Mouse (Mus musculus) adrenal gland, postnatal 25 days (tissue): ENCODE data around the gene Nphs1. TPM values are rescaled to one million over a fixed set of nuclear protein-coding genes. Genes with fewer than 3 reads are reported as not detected.
"Not testable (repeated sequence)": the region's sequence is repeated elsewhere in the genome, so short reads cannot be mapped to it uniquely, and the experiment has no call there.

Source experiments
- DNase-seq: peaks from one replicate; pipeline ENCODE4 v3.0.0; 2021; ENCODE audit warnings: mixed read lengths
- total RNA-seq: library from RNA; stranded (reverse); gene quantifications from 2 replicates; pipeline ENCODE4 v1.2.3, GENCODE M21; 2021

Gene Nphs1
- total RNA-seq, 1 experiment from 2014 or later = not detected

DNA sequence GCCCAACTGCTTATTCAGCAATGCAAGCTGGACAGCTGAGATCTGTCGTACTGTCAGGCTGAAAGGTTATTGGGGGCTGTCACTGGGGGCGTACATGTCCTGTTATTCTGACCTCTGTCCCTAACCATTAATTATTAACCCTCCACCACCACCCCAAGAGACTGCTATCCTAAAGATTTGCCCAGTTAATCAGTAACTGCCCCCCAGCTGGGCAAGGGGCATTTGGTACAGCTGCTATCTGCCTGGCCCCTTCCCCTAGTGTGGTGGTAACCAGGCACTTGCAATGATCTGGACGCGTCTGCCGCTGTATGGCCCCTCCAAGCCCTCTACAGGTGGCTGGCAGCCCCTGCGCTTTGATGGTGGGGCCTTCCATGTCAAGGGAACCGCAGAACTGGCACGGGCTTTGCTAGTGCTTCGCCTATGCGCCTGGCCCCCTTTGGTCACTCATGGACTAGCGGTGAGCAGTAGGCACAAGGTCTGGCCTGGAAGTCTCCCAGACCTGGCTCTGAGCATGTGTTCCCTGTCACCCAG is 35.4 kb downstream of the Nphs1 start, which contains the start of gene Prodh2:
Prodh2 (plus strand) TSS at position 222 of the 531 bp plus-strand sequence.
- no peak for DNase-seq

DNA sequence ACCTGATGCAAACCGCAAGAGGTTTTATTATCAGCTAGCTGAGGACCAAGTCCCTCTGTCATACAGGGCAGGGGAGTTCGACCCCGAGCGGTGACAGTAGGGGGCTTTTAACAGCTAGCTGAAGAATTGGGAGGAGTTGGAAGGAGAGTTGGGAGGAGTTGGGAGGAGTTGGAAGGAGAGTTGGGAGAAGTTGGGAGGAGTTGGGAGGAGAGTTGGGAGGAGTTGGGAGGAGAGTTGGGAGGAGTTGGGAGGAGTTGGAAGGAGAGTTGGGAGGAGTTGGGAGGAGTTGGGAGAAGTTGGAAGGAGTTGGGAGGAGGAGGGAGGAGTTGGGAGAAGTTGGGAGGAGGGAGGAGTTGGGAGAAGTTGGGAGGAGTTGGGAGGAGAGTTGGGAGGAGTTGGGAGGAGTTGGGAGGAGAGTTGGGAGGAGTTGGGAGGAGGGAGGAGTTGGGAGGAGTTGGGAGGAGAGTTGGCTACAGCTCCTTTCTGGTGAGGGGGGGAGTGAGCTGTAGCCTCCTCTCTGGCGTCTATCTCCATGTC is 37.5 kb downstream of the Nphs1 start:
- DNase-seq = not testable (repeated sequence)

DNA sequence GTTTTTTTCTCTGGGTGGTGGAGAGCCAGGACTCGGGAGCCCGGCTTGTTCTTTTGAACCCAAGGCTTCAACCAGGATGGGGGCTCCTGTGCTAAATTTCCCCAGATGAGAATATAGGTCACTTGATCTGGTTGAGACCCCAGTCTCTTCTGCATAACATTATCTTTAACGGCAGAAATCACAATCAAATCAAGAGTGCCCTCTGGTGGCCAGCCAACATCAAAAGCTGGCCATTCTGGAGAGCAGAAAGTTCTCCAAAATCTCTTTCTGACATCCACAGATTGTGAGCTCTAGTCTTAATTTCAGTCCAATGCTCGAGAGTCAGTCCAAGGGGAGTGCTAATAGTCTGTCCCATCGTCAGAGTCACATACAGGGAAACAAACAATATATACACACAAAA is 43.0 kb downstream of the Nphs1 start:
- DNase-seq = not testable (repeated sequence)

DNA sequence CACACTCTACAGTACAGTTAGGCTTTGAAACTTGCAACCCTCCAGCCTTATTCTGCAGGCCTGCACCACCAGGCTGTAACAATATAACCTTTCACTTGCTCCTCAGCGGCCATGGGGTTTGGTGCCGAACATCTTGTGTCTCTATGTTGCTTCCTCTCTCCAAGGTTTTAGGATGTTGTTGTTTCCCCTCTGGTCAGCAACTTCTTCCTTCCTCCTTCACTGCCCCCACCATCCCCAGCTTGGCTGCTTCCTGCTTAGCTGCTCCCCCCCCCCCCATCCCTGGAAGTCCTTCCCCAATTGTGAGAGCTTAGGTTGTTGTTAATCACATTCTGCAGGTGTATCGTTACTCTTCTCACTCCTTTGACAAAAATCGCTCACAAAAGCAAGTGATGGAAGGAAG is 49.9 kb downstream of the Nphs1 start:
- no peak for DNase-seq

DNA sequence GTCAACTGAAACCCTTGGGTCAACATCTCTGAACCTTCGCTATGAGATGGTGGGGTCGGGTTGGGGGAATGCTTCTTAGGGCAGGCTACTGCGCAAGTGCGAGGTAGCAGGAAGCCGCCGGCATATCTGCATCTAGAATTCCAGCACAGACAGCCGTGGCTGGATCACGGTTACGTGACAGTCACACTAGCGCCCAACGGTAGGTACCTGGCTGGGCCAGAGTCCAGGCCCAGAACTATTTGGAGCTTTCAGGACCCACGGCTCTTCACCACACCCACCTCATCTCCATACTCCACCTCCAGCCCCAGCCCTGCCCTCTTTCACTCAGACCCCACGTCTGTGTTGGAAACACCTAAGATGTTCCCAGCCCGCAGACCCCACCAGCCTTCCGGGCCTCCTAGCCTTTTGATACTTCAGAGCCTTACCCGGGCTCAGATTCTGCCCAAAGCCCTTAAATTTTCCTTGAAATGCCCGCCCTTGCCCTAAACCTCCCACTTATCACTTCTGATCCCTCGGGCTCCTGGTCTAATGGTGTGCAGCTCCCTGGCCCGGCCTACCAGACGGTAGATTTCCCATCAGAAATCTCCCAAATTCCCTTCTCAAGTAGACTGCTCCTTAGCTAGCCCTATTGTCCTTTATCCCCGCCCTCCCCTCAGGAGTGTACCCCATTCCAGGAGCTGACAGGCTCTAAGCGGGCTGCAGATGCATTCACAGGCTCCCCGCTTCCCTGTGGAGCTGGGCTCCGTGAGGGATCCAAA is 57.1 kb downstream of the Nphs1 start:
- DNase-seq = no peak

DNA sequence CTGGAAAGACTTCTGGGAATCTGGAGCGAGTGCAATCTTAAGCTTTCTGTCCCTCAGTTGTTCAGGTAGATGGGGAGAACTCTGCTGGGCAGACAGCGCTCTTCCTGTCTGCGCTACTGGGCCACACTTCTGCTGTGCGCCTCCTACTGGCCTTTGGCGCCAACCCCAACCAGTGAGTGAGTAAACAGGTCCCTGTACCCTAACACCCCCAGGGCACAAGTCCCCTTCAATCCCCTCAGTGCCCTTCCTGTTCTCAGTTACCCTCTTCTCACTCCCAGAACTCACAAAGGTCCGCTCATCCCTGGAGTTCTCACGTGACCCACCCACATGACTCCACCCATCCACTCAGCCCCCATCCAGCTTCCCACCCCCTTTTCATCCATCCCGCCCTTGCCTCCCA is 60.2 kb downstream of the Nphs1 start:
- DNase-seq = no peak

DNA sequence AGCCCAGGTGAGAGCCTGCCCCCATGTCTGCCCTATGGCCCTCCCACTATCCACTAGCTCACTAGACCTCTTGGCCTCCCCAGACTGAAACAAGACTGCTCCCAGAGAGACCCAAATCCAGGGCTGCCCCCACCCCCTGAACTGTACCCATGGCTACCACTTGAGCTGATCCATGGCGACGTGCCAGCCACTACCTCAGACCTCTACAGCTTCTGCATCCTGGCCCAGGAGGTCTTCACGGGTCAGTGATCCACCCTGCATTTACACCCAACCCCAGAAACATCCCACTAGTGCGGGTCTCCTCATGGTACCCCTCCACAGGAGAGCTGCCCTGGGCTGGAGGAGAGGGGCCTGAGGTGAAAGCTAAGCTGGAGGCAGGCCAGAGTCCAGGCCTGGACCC is 62.3 kb downstream of the Nphs1 start:
- DNase-seq = no peak

DNA sequence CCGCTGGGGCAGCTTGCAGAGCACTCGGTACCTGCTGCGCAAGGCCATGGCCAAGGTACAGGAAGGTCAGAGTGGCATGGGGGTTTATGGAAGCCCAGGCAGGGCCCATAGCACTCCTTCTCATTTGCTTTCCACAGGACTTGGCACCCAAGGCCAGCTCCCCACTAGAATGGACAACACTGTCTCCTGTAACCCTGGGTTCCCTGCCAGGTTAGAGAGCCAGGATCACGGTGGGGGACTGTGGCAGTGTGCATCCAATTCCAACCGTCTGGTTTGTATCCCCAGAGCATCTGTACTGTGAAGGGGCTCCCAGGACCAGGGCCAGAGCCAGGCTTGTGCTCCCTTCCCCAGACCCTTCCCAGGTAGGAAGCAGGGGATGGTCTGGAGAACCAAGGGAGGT is 62.7 kb downstream of the Nphs1 start:
- DNase-seq = no peak

DNA sequence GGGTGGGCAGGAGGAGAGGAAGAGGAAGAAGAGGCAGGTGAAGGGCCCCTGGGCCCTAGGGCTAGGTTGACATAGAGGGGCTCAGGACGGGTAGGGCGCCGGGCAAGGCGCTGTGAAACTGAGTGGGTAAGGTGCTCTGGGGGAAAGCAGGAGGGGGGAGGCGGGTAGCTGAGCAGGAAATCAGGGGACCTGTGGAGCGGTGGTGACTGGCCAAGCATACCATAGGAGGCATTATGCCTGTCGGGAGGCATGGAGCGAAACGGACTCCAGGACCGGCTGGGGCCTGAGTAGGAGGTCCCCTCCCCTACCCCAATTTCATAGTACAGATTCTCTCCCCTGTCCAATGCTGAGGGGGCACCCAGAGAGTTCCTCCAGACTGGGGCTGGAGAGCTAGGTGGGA is 64.8 kb downstream of the Nphs1 start:
- DNase-seq = no peak

DNA sequence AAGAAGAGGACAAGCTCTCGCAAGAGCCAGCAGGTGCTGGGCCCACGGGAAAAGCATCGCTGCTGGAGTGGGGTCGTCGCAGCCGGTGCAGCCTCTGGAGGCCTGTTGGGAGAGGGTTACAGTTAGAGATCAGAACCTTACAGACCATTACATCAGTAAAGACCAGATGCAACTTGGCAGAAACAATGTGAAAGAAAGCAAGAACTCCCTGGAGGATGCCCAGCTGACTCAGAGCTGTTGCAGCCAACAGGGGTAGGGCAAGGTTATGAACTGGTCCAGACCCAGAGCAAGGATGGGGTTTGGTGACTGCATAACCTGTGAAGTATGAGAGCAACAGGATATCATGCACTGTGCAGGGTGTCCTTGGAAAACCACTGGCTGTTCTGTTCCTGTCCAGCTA is 66.4 kb downstream of the Nphs1 start:
- DNase-seq = no peak

DNA sequence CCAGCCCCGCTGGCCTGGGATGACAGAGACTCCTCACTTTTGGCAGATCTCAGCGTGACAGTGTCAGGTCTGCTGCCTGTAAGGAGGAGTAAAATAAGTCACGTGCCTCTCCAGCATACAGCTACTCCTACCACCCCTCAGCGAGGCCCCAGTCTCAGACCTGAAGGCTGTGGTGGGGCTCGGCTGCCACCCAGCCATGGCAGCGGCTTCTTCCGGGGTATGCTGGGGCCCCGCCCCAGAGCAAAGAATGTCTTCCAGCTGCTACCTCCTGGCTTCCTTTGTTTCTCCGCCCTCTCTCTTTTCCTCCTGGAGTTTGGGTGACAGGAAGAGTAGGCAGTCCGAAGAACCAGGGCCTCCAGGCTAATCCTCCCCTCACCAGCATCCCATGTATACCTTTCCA is 67.8 kb downstream of the Nphs1 start:
- no peak for DNase-seq

DNA sequence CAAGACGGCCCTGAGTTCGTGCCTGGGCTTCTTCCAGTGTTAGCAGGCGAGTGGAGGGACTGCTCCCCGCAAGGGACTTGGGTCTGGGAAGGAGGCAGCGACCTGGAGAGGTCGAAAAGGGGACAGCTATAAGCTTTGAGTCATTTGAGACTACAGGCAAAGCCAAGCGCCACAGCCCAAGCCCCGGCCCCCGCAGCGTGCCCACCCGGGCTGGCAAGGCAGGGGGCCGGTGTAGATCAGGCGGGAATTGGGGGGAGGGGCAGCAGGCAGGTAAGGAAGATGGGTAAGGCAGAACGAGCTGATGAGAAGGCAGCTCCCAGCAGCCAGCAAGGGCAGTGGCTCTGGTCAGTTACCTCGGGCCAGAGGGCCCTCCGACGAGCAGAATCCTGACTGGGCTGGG is 68.3 kb downstream of the Nphs1 start:
- DNase-seq = no peak

DNA sequence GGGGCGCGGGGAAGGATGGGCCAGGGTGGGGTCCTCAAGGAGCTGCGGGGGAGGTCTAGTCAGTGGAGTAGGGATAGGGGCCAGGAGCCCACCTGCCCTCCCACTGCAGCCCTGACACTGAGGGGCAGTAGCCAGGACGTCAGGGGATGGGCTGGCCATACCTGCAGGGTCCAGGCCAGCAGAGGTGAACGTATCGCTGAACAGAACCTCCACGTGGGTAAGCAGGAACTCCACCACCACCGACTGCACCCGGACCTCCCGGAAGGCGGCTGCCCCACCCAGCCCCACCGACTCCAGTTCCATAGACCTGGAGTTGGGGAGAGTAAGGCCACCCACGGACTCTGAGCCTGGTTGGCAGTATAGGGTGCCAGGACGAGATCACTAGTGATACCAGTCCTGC is 68.9 kb downstream of the Nphs1 start:
- DNase-seq = no peak

DNA sequence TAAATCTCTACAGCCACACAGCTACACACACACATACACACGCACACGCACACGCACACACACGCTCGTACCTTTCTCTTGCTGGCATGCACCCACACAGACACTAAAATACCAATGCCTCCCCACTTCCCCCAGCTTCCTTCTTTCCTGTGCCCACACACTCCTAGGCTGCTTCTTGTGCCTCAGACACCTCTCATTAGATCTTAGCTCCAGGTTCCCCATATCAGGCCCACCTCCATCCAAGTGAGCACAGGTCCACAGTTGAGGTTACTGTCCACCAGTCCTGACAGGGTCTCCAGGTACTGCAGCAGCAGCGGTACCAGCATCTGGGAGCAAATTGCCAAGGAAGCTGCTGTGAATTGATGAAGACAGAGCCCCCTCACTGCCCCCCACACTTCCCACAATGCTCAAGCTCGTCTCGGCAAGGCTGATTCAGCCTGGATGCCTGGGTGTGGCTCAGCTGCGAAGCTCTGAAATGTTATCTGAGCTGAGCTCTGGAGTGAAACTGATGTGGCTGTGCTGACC is 73.2 kb downstream of the Nphs1 start:
- no peak for DNase-seq

DNA sequence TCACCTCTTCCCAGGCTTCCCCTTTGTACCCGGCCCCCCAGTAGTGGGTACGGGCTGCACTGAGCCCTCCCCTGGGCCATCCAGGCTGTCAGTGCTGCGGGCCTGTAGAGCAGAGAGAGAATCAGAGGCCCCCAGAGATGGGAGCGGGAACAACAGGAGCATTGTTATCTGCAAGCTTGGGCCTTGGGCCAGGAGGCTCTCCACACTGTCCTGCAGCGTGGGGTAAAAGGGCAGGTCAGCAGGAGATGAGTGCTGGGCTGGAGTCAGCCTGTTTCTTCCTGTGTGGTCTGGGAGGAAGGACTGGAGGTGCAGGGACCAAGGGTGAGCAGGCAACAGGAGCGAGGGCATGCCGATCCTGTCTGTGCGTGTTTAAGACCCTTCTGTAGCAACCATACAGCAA is 74.8 kb downstream of the Nphs1 start:
- no peak for DNase-seq

DNA sequence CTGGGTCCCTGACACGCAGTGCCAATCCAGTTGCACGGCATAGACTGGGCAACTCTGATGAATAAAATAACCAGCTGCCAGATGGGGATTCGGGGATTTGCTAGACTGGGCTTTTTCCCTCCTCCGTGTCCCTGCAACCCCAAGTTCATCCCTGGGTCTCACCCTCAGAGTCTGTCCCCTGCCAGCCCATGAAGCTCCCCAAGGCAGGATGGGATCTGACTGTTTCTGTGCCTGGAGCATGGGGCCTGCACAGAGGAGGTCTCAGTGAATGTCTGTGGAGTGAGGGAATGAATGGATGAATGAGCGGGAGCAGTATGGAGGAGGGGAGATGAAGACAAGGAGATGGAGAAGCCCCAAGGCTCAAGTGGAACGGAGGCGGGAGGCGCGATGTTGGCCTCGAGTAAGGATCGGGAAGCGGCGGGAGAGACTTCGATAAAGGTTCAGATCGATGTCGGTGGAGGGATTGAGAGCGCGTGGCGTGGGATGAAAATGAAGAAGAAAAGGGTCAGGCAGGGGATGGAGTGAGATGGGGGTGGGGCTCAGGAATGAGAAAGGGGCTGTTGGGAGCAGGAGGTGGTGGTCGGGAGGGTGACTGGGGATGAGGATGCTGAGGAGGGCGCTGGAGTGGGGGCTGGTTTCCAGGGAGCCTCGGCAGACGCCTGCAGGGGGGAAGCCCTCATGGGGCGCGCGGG is 76.0 kb downstream of the Nphs1 start:
- DNase-seq = no peak

DNA sequence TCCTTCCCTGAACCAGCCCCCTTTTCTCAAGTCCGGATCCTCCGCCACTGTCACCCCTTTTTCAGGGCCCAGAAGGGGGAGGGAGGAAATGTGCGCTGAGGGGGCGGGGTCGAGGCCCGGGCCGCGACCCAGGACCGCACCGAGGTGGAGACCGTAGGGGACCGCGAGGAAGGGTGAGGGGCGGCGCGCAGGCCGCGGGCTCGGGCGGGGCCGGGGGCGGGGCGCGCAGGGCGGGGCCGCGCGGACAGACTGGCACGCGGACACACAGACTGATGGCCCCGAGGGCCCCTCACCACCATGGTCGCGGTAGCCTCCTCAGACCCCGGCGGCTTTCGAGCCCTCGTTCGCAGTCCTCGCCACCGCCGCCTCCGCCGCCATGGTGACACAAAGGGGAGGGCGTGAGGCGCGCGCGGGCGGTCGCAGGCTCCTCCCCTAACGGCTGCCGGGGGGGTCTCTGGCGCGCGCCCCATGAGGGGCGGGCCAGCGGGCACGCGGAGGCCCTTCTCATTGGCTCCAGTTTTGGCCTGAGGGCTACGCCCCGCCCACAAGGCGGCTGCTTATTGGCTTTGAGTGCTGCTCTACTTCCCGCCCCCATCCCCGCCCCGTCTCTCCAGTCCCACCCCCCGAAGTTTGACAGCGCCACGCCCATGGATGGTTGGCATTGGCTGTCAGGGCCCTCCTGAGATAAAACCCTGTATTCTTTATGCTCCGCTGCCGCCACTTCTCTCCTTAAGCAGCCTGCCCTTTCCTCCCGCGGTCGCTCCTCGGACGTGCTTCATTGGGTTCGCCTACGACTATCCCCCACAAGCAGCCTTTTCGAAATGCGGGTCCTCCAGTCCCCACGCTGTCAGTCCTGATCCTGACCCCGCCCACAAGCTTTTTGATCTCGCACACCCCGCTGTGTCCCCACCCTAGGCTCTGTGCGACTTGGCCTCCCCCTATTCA is 76.8 kb downstream of the Nphs1 start, which contains the start of gene Arhgap33:
Arhgap33 (minus strand) TSS at position 428 of the 945 bp plus-strand sequence.
- DNase-seq = peak; percentile 96
